Mouse (Mus musculus) adrenal gland, postnatal 10 days (tissue): Measurements from ENCODE around the gene Atg4c. TPM values are rescaled to one million over a fixed set of nuclear protein-coding genes. Genes with fewer than 3 reads are reported as not detected.

ENCODE experiments used
- DNase-seq: peaks from one replicate; pipeline ENCODE4 v3.0.0; 2021; ENCODE audit warnings: mixed read lengths
- total RNA-seq, 2 experiments: library from RNA; stranded (reverse); gene quantifications; 2 replicates each; pipeline ENCODE4 v1.2.3; 2021

Gene Atg4c
- total RNA-seq, 2 experiments from 2014 or later = 11.6 to 12.8 TPM

DNA sequence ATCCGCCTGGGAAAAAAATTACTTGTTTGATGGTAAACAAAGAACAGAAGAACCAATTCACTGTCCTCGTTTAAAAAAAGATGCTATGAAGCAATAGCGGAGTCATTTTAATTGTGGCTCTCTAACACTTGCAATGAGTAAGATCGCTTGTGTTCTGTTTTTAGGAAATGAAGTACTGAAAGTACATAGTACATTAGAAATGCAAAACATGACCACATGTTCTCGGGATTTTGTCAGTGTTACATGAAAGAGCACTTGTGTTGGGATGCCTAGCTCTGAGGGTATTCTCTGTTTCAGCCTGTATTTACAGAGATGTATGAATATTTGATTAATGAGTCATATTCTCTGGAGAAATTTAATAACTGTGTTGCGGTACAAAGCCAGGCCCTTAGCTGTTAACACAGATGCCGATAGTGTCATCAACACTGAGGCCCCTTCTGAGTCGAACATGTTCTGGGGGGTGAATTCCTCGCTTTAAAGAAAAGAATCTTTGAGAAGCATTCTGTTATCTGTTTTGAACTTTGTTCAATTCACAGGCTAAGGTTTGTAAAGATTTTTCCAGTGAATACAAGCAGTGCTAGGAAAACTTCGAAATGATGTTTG, 73.2 kb downstream of the Atg4c start:
- no peak for DNase-seq

GRCm38 (mm10) chr4:99272860-99273259, 79.1 kb downstream of the Atg4c start:
- no peak for DNase-seq

- DNase-seq = no peak
Measured at GRCm38 (mm10) chr4:99273466-99273865, 79.7 kb downstream of the Atg4c start.

GRCm38 (mm10) chr4:99273979-99274378, 80.2 kb downstream of the Atg4c start:
- DNase-seq = no peak

DNA sequence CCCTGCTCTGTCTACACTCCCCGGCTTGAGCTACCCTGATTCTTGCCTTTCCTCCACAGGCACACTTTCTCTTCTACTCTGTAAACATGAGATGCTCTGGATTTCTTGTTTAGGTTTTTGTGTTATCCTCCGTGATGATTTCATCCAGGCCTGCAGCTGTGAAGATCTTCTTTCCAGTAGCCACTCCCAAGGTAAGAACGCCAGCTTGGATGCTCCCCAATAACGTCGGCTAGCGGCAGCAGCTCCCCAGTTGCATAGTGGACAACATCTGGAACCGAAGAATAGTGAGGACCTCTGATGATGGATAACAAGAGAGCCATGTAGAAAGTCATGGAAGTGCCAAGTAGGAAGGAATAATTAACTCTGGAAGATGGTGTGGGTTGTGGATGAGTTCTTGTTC, 85.1 kb downstream of the Atg4c start:
- DNase-seq = no peak

GRCm38 (mm10) chr4:99281711-99282110, 88.0 kb downstream of the Atg4c start:
- no peak for DNase-seq

GRCm38 (mm10) chr4:99289286-99289685, 95.6 kb downstream of the Atg4c start:
- no peak for DNase-seq

- DNase-seq = peak; percentile 62
Measured at GRCm38 (mm10) chr4:99298676-99299075, 104.9 kb downstream of the Atg4c start.

DNA sequence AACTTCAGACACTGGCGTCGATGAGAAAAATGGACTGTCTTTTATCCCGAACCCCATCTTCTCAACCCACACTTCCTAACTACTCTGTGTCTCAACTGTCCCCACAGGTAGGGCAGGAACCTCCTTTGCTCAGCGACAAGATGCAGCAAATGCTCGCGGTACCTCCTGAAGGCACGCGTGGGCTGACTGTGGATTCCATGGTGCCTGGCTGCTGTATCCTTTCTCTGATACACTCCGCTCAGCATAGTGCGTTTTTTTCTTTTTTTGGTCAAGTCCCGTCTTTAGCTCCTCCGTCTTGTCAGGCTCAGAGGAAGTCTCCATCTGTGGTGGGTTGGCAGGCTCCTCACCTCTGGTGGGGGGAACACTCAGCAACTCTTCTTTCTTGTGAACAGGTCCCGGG, 111.1 kb downstream of the Atg4c start:
- no peak for DNase-seq

Other genes starting within 250 kb of the Atg4c start
- 10 to 100 TPM; 26.0 to 61.7 TPM for gene Angptl3, start 163.0 kb upstream of the Atg4c start, total RNA-seq
- gene Dock7, start 73.0 kb upstream of the Atg4c start, total RNA-seq = 10 to 100 TPM; 34.5 to 48.6 TPM
- gene Gm12689, start 102.0 kb downstream of the Atg4c start, total RNA-seq = under 1 TPM; 0.18 to 0.27 TPM